ENCODE assay signal across 11 mouse cellular contexts in genomic region chr10:73011874-73012273, GRCm38 (mm10).
A peak's percentile ranks its signal among the peaks of the same experiment; 100 is the strongest.
DNase-seq lines count a peak whose midpoint lies in the region; ATAC-seq and TF ChIP-seq lines count a peak whose summit lies in the region.
"Had no signal": no experiment of that assay in that cellular context is flagged by ENCODE, and none has a peak within 500 bp of the region (broad histone marks: within the 10 kb centered on the region; RNA-seq: fewer than 3 reads in every experiment).

No protein-coding gene starts in this region.

- no peaks in the 10 kb centered on the region for H3K9me3 ChIP-seq in forebrain, postnatal 0 days (ENCODE audit: low read length)
- no peaks in the 10 kb centered on the region for H3K9me3 ChIP-seq in forebrain, embryonic 13.5 days (replicated peaks)
- no peaks in the 10 kb centered on the region for H3K9me3 ChIP-seq in liver, postnatal 0 days (ENCODE audit: low read length)
- H3K9me3 ChIP-seq in liver, embryonic 12.5 days (replicated peaks), result no peaks in the 10 kb centered on the region
- H3K9me3 ChIP-seq: hindbrain, embryonic 15.5 days had no signal

- no peak overlapping the region for H3K4me2 ChIP-seq in forebrain, postnatal 0 days (ENCODE audit: low read depth)
- H3K4me2 ChIP-seq in forebrain, embryonic 13.5 days, result no peak overlapping the region
- no peak overlapping the region for H3K4me2 ChIP-seq in liver, postnatal 0 days (ENCODE audit: low read depth, low read length)
- no peak overlapping the region for H3K4me2 ChIP-seq in liver, embryonic 12.5 days
- H3K4me2 ChIP-seq: hindbrain, embryonic 15.5 days; liver, embryonic 11.5 days had no signal

- WGBS in forebrain, postnatal 0 days, result 73% methylated on average over 5 of the region's 5 CpGs
- WGBS in forebrain, embryonic 13.5 days, result 62% methylated on average over 5 of the region's 5 CpGs
- WGBS in liver, postnatal 0 days (ENCODE audit: insufficient replicate concordance), result 59% methylated on average over 5 of the region's 5 CpGs
- 48% methylated on average over 5 of the region's 5 CpGs for WGBS in liver, embryonic 12.5 days (ENCODE audit: insufficient replicate concordance)

- H3K9ac ChIP-seq in forebrain, postnatal 0 days, result no peak overlapping the region
- H3K9ac ChIP-seq in forebrain, embryonic 13.5 days, result no peak overlapping the region
- H3K9ac ChIP-seq in liver, postnatal 0 days (replicated peaks), result no peak overlapping the region
- H3K9ac ChIP-seq in liver, embryonic 12.5 days, result no peak overlapping the region
- H3K9ac ChIP-seq: hindbrain, embryonic 15.5 days had no signal

- no peak overlapping the region for H3K27ac ChIP-seq in forebrain, postnatal 0 days (ENCODE audit: low read depth, low read length)
- H3K27ac ChIP-seq in forebrain, embryonic 13.5 days, result no peak overlapping the region
- no peak overlapping the region for H3K27ac ChIP-seq in liver, postnatal 0 days (ENCODE audit: low read depth)
- no peak overlapping the region for H3K27ac ChIP-seq in liver, embryonic 12.5 days
- H3K27ac ChIP-seq: hindbrain, embryonic 15.5 days had no signal

- TF ChIP-seq CTCF in forebrain, postnatal 0 days (IDR thresholded peaks at IDR 0.05; ENCODE audit: low read depth), result peak; percentile 38
- peak; percentile 30 for TF ChIP-seq CTCF in liver, postnatal 0 days (IDR thresholded peaks at IDR 0.05; ENCODE audit: low read depth)

- H3K36me3 ChIP-seq in forebrain, postnatal 0 days (ENCODE audit: insufficient read depth), result no peaks in the 10 kb centered on the region
- no peaks in the 10 kb centered on the region for H3K36me3 ChIP-seq in forebrain, embryonic 13.5 days (ENCODE audit: poor library complexity, severe bottlenecking)
- H3K36me3 ChIP-seq in liver, postnatal 0 days (replicated peaks; ENCODE audit: insufficient read depth, low read length), result no peaks in the 10 kb centered on the region
- H3K36me3 ChIP-seq in liver, embryonic 12.5 days, result no peaks in the 10 kb centered on the region
- H3K36me3 ChIP-seq: hindbrain, embryonic 15.5 days had no signal

- DNase-seq in forebrain, postnatal 0 days, result no peak
- DNase-seq in liver, postnatal 0 days, result no peak
- DNase-seq in R1 (ENCODE audit: low read depth, low spot score), result peak; percentile 61
- DNase-seq in retina, embryonic 14.5 days (ENCODE audit: low spot score), result peak; percentile 42
- DNase-seq in heart, adult 8-10 months (ENCODE audit: low spot score), result no peak
- DNase-seq in heart, adult 11 months, result no peak
- DNase-seq: cerebellum, adult 11 months had no signal

- no peaks in the 10 kb centered on the region for H3K27me3 ChIP-seq in forebrain, postnatal 0 days (ENCODE audit: insufficient read depth, low read length)
- H3K27me3 ChIP-seq in forebrain, embryonic 13.5 days, result no peaks in the 10 kb centered on the region
- no peaks in the 10 kb centered on the region for H3K27me3 ChIP-seq in liver, postnatal 0 days (ENCODE audit: insufficient read depth, low read length)
- no peaks in the 10 kb centered on the region for H3K27me3 ChIP-seq in liver, embryonic 12.5 days (replicated peaks)
- H3K27me3 ChIP-seq: hindbrain, embryonic 15.5 days had no signal

- TF ChIP-seq EP300 in liver, postnatal 0 days (IDR thresholded peaks at IDR 0.05; ENCODE audit: low read depth), result no peak

- no peak for ATAC-seq in forebrain, postnatal 0 days
- ATAC-seq in forebrain, embryonic 13.5 days, result no peak
- ATAC-seq in liver, postnatal 0 days, result no peak
- ATAC-seq in liver, embryonic 12.5 days, result no peak

- no peaks in the 10 kb centered on the region for H3K4me1 ChIP-seq in forebrain, postnatal 0 days (ENCODE audit: insufficient read depth)
- no peaks in the 10 kb centered on the region for H3K4me1 ChIP-seq in forebrain, embryonic 13.5 days
- no peaks in the 10 kb centered on the region for H3K4me1 ChIP-seq in liver, postnatal 0 days (ENCODE audit: insufficient read depth)
- no peaks in the 10 kb centered on the region for H3K4me1 ChIP-seq in liver, embryonic 12.5 days
- H3K4me1 ChIP-seq: hindbrain, embryonic 15.5 days had no signal

- H3K4me3 ChIP-seq in forebrain, postnatal 0 days (ENCODE audit: low read depth, low read length), result no peak overlapping the region
- H3K4me3 ChIP-seq in forebrain, embryonic 13.5 days, result no peak overlapping the region
- no peak overlapping the region for H3K4me3 ChIP-seq in liver, postnatal 0 days (ENCODE audit: low read depth, low read length)
- no peak overlapping the region for H3K4me3 ChIP-seq in liver, embryonic 12.5 days
- H3K4me3 ChIP-seq: hindbrain, embryonic 15.5 days had no signal

Comparison
In these comparisons a context has a peak if more than half of its experiments do, and no peak if none do; other contexts are left out.
1. DNase-seq: peak in R1 (single experiment) and retina, embryonic 14.5 days (single experiment); none in forebrain, postnatal 0 days (single experiment), liver, postnatal 0 days (single experiment), heart, adult 8-10 months (single experiment) and heart, adult 11 months (single experiment).